Mouse (Mus musculus) erythroblast, adult 5-6 weeks (primary cell): ENCODE data around the gene Armh1. TPM values are rescaled to one million over a fixed set of nuclear protein-coding genes. Genes with fewer than 3 reads are reported as not detected.
"Not testable (repeated sequence)": the region's sequence is repeated elsewhere in the genome, so short reads cannot be mapped to it uniquely, and the experiment has no call there.

Source experiments
- ATAC-seq: replicated peaks from 2 replicates; pipeline ENCODE4 v1.8.0; 2016; ENCODE audit warnings: moderate number of reproducible peaks, mild to moderate bottlenecking, moderate TSS enrichment, inconsistent platforms; ENCODE audit not compliant: poor library complexity, low FRiP score, severe bottlenecking
- total RNA-seq, 2 experiments: library from RNA; stranded (forward) in 1 of 2; stranded (reverse) in 1 of 2; fragments of 150-400 nt in 1 of 2; fragments of 200-764, 138-1000 nt in 1 of 2; gene quantifications; 2 replicates each; pipeline versions ENCODE4 v1.2.3 to v1.2.4; 2015 to 2017; ENCODE audit warnings: low replicate concordance in 2 of 2

Armh1 gene
- total RNA-seq, 2 experiments from 2014 or later, result not detected

DNA sequence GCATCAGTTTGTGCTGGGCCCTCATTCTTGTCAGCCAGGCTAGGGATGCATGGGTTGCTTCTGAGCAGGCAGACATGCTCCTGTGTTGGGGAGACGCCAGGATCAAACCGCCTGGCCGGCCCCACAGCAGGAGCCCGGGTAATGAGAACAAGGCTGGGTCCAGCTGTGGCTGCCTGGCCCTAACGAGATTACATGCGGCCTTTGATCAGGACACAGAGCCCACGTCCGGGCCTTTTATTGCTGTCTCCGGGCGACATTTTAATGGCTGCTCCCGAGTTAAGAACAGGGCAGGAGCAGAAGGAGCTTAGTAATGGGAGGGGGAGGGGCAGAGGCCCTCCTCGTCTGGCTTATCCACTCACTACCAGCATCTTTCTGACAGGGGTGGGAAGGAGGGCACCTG, 20.5 kb upstream of the Armh1 start:
- no peak for ATAC-seq

DNA sequence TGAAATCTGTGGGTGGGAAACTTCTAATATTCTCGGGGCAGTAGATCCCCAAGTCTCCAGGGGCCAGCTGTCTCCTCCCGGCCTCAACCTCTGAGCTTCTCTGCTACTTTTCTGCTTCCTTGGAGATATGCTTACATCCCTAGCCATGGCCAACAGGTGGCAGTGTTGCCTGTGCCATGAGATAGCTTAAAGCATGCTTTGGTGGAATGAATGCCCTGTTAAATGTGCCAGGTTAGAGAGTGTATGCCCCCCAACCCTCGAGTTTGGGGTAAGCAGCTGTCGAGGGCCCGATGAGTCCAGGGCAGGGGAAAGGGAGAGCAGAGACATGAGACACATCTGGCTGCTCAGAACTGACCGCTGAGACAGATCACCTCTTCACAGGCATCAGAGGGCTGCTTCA, 18.4 kb upstream of the Armh1 start:
- ATAC-seq, result peak; percentile 60

DNA sequence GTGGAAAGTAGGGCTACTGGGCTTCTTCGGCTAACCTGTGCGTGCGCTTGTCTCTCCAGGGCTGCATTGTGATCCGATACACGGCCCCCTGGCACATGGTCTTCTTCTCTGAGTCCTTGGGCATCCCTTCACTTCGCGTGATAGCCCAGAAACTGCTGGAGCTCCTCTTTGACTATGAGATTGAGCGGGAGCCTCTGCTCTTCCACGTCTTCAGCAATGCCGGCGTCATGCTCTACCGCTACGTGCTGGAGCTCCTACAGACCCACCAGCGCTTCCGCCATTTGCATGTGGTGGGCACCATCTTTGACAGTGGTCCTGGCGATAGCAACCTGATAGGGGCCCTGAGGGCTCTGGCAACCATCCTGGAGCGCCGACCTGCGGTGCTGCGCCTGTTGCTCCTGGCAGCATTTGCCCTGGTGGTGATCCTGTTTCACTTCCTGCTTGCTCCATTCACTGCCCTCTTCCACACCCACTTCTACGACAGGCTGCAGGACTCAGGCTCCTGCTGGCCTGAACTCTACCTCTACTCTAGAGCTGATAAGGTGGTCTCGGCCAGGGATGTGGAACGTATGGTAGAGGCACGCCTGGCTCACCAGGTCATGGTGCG, 16.0 kb upstream of the Armh1 start:
- ATAC-seq, result no peak

DNA sequence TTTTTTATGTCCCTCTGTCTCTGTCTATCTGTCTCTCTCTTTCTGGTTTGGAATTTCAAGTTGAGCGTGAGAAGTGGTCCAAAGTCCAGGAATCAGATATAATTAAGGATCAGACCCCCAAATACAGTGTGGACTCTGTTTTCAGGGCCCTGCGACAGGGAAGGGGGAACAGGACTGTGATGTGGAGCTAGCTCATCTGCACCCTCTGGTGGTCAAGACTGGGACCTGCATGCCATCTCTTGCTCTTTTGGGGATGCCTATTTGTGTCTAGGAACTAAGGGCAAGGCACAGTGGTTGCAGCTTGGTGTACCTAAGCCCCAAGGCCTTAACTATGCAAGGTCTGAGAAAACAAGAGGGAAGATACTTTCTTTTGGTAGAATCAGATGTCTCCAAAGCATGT, 15.4 kb upstream of the Armh1 start:
- ATAC-seq, result peak; percentile 73

DNA sequence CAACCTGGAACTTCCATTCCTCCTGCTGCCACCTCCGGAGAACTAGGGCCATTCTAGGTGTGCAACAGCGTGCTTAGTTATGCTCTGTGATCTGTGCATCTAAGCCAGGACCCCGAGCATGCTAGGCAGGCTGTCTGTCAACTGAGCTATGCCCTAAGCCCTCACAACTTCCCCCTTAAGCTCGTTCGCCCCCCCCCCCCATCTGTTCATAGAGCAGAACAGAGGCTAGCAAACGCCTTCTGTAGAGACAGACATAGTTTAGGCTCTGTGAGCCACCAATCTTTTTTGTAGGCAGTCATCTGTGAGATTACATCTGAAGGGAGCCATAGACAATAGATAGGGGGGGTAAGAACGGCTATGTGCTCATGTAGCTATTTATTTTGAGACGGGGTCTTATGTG, 11.1 kb upstream of the Armh1 start:
- no peak for ATAC-seq

DNA sequence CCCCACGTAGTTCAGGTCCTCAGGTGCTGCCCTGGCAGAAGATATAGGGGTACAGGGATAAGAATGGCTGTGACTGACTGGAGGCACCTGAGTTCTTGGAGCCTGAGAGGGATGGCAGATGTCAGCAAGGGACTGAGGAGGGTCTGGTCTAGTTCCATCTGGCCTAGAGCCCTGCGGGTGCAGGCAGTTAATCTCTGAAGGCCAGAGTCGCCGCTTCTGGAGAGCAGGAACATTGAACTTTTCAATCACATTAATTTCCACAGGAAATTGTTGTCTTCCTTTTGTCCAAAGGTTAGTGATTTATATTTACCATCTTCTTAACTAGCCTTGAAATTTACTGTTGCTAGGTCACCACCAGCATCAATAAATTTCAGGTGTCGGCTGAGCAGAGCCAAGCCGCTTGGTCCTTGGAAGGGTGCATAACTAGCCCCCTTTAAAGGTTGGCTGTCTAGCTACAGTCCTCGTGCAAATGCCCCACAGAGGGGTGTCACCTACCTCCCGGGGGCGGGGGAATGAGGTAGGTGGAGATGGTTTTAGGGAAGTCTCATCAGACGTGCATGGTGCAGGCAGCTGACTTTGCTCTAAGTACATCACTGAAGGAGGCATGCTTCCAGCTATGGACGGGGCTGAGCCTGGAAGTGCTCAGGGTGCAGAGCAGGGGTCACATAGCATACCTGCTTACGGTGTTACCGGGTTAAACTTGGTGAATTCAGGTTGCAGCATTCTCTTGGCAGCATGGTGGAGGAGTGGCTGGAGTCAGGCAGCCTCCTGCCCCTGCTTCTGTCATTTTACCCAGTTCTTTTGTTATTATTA, 10.4 kb upstream of the Armh1 start:
- ATAC-seq, result no peak

DNA sequence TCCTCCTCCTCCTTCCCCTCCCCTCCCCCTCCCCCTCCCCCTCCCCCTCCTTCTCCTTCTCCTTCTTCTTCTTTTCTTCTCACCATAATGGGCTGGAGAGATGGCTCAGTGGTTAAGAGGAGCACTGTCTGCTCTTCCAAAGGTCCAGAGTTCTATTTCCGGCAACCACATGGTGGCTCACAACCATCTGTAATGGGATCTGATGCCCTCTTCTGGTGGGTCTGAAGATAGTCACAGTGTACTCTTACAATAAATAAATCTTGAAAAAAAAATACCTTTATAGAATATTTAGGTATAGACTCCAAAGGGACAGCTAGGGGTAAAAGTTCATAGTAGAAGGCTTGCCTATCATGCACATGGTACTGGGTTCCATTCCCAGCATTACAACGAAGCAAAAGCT, 9.3 kb upstream of the Armh1 start:
- ATAC-seq, result no peak

DNA sequence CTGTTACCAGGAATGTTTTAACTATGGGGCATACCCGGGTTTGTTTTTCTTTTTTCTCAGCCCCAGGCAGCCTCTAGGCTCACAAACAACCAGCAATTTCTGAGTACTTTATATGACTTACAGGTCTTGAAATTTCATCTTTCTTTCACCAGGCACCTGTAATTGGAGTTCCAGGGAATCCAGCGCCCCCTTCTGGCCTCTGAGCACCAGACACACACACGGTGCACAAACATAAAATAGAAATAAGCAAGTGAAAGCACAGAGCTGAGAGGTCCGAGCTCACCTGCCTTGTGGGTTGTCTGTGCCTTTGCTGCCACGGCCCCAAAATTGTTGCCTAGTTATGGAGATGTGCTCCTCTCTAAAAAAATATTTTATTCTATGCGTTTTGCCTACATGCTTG, 8.0 kb upstream of the Armh1 start:
- not testable (repeated sequence) for ATAC-seq

DNA sequence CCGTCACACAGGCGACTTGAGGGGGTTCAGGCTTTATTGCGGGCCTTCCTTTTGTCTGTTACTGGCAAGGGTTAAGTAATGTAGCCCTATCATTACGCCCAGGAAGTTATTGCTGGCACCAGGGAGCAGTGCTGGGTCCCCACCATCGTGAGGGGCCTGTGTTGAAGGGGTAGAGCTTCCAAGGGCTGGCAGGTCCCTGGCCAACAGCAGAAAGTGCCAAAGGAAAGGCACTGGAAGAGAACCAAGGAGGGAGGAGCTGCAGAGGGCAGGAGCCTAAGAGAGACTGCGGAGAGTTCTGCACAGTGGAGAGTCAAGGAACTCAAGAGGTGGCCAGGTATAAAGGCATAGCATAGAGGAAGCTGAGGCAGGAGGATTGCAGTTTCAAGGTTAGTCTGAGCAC, 2.7 kb upstream of the Armh1 start:
- ATAC-seq, result no peak

DNA sequence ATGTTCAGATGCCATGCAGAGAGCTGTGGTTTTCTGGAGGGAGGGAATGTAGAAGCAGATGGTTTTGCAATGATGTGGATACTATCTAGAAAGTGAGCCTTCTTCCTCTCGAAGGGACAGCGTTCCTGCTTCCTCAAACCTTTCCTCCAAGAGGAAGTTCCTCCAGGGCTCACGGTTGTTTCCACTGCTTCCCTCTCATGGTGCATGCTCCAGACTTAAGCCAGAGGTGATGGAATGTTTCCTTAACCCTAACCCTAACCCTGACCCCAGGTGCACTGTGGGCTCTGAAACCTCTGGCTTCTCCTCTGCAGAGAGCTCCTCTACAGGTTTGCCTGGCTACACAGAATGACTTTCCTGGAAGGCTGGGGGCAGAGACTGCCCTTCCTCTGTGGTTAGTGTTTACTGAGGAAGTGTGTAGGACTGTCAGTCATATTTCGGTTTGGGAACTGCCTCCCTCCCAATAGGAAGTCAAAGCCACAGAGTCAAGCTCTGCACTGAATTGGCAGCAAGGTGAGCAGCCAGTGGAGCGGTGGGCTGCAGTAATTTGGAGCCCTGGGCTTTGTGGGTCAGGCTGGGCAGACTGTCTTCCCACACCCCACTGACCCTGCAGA, 2.2 kb upstream of the Armh1 start:
- ATAC-seq, result no peak

DNA sequence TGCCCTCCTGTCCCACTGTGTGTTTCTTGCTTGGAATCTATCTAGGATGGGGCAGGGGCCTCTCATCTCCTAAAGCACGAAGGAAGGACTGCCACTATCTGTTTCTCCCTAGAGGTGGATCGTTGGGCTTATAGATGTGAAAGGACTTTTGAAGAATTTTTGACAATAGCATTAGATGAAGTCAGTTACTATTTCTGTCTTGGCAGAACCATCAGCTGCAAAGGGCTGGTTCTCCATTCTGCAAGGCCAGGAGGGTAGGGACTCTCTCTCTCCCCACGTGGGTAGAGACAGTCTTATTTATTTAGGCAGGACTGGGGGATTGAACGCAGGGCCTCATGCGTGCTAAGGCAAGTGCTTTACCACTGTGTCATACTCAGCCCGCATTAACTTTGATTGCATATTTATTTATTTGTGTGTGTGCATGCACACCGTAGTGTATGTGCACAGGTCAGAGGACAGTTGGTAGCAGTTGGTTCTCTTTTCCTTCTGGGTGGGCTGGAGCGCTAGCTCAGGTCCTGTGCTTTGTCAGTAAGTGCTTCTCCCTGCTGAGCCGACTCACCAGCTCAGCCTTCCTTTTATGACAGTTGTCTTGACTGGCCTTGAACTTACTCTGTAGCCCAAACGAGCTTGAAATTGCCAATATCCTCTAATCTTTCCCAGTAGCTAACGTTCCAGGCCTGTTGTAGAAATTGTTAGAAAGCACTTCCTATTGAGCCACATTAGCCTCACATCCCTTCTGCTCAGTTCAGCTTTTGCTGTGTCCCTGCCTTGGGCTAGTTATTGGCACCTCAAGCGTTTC, 1.5 kb upstream of the Armh1 start:
- no peak for ATAC-seq

DNA sequence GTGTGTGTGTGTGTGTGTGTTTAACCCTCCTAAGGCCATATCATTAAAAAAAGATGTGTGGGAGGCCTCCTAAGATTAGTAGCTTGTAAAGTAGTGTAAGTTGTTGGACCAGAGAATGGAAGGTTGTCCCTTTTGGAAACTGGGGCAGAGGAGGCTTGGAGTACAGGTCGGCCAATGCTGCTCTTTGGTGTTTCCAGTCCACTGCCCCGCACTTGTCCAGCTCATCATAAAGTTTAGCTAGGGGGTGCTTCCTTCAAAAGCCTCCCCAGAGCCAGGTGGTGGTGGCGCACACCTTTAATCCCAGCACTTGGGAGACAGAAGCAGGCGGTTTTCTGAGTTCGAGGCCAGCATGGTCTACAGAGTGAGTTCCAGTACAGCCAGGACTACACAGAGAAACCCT, 830 bp upstream of the Armh1 start:
- no peak for ATAC-seq

DNA sequence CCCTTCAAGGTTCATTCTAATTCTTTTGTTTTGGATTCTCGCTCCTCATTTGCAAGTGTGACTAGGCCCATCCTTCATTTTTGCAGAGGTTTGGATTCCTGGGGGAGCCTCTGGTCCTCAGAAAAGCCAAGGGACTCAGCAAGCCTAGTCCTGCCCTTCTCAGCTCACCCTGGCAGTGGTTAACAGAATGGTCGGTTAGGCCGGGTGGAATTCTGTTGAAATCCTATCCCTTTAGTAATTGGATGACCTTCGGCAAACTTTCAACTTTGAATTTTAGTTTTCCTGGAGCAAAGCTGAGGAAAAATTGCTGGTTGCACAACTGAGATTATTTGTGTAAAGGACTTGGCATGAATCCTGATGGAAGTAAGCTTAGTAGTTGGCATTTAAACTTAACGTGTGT, 426 bp upstream of the Armh1 start:
- ATAC-seq, result no peak

DNA sequence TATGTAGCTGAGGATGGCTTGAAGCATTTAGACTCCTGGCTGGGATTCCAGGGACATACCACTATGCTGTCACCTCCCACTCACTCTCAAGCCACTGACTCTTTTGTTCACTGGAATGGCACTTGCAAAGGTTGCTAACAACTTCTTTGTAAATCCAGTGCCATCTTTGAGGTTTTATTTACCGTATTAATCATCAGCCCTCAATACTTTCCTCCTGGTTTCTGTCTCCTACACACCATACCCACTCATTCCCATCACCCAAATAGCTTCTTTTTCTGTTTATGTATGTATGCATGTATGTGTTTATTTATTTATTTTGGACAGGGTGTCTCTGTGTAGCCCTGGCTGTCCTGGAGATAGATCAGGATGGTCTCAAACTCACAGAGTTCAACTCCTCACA, 943 bp downstream of the Armh1 start:
- no peak for ATAC-seq

DNA sequence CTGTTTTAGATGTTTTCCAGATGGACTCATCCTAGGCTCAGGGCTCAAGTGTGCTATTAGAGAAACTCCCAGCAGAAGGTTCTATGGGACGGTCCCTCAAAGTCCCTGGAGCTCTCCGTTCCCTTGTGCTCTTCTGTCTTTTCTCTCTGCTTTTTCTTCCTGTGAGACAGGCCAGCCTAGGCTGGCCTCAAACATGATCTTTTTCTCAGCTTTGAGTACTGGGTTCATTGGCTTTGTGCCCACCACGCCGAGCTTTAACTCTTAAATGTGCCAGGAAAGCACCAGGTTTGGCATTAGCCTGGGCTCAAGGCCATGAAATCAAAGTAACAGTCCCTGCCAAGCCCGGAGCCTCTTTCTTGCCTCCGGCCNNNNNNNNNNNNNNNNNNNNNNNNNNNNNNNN, 11.1 kb downstream of the Armh1 start:
- no peak for ATAC-seq

DNA sequence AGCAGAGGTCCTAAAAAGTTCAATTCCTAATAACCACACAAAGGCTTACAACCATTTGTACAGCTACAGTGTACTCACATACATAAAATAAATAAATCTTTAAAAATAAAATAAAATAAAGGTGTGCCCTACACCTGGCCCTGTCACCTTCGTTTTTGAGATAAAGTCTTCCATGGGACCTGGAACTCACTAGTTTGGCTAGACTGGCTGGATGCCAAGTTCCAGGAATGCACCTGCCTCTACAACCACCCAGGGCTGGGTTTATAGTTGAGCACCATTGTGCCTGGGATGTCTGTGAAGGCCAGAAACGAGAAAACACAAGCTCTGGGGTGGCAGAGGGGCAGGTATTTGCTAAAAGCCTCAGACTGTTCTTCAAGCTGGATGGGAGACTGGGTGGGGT, 12.8 kb downstream of the Armh1 start:
- ATAC-seq, result no peak

DNA sequence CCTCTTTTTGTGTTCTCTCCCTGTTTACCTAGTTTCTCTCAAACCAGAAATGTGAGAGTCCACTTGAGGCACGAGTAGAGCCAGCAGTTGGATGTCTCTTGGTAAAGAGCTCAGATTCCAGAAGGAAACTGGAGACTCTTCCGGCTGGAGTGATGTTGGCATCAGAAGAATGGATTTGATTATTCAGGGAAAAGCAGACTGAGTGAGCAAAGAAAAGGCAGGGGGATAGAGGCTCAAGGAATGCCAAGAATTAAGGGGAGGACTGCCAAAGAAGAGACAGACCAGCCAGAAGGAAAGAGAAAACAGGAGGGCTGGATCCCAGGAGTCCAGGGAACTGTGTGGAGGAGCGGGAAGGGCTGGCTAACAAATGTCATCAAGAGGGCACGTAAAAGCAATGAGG, 16.1 kb downstream of the Armh1 start:
- ATAC-seq, result no peak

DNA sequence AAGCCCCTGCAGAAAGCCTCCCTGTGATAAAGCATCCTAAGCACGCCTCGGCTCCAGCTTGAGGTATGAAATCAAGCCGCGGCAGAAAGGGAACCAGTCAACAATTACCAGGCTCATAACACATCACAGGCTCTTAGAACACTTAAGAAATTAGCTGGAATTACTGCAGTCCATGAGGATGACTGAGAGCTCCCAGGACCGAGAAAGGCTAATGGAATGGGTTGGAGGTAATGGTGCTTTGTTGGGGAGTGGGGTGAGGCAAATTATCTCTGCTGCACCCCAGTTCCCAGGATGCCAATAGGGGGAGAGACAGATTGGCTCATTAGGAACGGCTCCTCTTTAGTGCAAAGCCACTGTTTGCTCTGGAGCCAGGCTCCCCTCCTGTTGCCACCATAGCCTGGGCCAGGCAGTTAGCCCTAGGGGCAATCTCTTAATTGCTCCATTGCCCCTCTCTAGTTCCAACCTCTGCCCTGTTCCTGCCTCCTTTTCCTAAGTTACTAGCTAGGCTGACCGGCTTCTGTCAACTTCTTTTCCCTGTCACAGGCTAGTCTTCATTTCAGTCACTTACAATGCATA, 17.7 kb downstream of the Armh1 start:
- no peak for ATAC-seq

DNA sequence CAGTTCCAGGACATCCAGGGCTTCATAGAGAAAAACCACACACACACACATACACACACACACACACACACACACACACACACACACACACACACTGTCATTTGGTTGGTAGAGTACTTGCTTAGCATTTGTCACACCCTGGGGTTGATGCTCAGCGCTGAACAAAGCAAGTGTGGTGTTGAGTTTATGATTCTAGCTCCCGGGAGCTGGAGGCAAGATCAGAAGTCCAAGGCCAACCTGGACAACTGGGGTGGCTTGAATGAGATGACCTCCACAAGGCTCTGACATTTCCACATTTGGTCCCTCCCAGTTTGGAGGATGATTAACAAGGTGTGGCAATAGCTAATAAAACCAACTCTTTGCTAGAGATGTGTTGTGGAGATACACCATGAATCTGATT, 20.7 kb downstream of the Armh1 start:
- ATAC-seq, result no peak

DNA sequence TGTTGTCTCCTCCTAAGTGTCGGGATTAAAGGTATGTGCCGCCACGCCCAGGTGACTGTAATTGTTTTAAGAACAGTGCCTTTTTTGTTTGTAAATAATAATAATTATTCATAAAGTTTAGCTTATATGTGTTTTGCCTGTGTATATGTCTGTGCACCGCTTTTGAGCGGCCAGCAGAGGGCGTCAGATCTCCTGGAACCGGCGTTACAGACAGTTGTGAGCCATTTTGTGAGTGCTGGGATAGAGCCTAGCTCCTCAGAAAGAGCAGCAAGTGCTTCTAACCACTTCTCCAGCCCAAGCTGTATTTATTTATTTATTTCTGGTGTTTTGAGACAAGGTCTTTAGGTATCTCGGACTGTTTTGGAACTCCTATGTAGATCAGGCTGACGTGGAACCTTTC, 21.6 kb downstream of the Armh1 start:
- ATAC-seq, result peak; percentile 60; the same call in 1 of the 2 replicates
